Mouse (Mus musculus) lung, adult 2 months (tissue): ENCODE results near the gene Ticrr. TPM values are rescaled to one million over a fixed set of nuclear protein-coding genes. Genes with fewer than 3 reads are reported as not detected.

Experiments used
- DNase-seq: peaks from one replicate; pipeline ENCODE4 v3.0.0; 2022
- H3K4me1 ChIP-seq: fragments of 200-500 bp; 2 replicates; pipeline ENCODE4 v1.6.1; 2011; ENCODE audit warnings: low read length; ENCODE audit not compliant: control insufficient read depth, insufficient read depth
- H3K4me3 ChIP-seq: fragments of 200-500 bp; replicated peaks from 2 replicates; pipeline ENCODE3; 2011; ENCODE audit warnings: low read depth, mild to moderate bottlenecking, control low read depth, low read length; ENCODE audit errors: extremely low read depth
- CTCF ChIP-seq: fragments of 200-500 bp; IDR thresholded peaks from 2 replicates; pipeline ENCODE4 v1.5.1; 2011; ENCODE audit warnings: mild to moderate bottlenecking, low read length, control low read depth; ENCODE audit not compliant: insufficient read depth
- POLR2A ChIP-seq: fragments of 200-500 bp; IDR thresholded peaks from 2 replicates; pipeline ENCODE4 v1.6.1; 2011; ENCODE audit warnings: low read depth, mild to moderate bottlenecking, control low read depth, low read length, borderline replicate concordance; ENCODE audit errors: extremely low read depth
- WGBS: fragments of 180-500 bp; shearing (Covaris S2); methylation state at CpG from one replicate; pipeline ENCODE4 v1.1.7; 2018; 5-methylcytosine and 5-hydroxymethylcytosine counted together
- polyA plus RNA-seq: library from polyadenylated mRNA; depleted of rRNA; stranded (reverse); fragments of >200 nt; gene quantifications from 2 replicates; pipeline ENCODE4 v1.2.3, GENCODE M21; 2012

Ticrr gene
- polyA plus RNA-seq, 1 experiment = 0.12 TPM

DNA sequence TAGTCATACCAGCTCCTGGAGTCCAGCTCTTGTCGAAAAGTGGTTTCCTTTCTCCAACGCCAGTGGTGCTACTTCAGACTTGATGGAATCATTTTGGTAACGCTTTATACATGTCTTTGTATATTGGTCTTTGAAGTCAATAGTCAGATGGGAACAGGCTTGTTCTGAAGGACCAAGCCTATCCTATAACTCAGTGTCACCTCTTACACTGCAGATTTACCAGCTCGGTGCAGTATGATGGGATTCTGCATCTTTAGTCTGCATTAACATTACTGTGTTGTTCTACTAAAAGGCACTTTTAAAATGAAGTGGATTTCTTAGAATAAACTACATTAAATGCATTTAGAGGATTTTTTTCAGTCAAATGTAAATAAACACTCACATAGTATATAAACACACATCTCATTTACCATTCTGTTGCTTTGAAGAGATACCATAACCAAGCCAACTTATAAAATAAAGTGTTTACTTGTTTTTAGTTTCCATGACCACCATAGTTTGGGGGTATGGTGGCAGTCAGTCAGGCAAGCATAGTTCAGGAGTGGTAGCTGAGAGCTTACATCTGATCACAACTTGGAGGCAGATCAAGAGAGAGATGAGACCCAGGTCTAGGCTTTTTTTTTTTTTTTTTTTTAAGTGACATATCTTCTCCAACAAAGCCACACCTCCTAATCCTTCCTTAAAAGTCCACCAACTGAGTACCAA is 11.1 kb downstream of the Ticrr start:
- 76% methylated on average over 4 of the region's 4 CpGs for WGBS
- no peak for DNase-seq
- no peak overlapping the region for H3K4me3 ChIP-seq

DNA sequence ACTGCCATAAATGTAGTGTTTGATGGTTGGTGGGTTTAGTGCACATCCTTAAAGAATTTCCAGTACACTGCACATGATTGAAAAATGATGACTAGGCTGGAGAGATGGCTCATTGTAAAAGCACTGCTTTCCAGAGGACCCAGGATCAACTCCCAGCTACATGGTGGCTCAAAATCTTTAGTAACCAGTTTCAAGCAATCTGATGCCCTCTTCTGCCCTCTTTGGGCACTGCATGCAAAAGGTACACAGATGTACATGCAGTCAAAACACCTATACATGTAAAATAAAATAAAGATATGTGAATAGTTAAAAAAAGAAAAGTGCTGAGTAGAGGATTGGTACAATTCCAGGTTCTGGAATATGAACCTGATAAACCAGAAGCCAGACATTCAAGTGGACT is 19.2 kb downstream of the Ticrr start:
- TF ChIP-seq POLR2A (no peak), CTCF (no peak)
- DNase-seq = no peak

More for the DNA sequence above, 11.1 kb downstream of the Ticrr start:
- TF ChIP-seq POLR2A (no peak), CTCF (no peak)
- H3K4me1 ChIP-seq = no peaks in the 10 kb centered on the region

DNA sequence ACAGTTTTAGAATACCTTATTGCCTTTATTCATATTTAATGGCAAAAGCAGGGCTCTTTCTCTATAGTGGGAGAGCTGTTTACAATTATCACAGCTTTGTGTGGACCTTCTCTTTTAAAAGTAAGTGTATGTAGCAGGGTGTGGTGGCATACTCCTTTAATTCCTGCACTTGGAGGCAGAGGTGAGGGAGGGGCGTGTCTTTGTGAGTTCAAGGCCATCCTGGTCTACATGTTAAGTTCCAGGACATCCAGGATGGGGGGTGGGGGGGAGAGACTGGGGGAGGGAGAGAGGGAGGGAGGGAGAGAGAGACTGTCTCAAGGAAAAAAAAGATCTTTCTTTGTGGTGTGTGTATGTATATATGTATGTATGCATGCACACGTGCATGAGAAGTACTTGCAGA is 20.2 kb downstream of the Ticrr start:
- Histone ChIP-seq H3K4me1 (no peaks in the 10 kb centered on the region), H3K4me3 (no peak overlapping the region)
- TF ChIP-seq POLR2A (no peak), CTCF (no peak)
- WGBS = 89% methylated on average over 2 of the region's 2 CpGs
- DNase-seq = no peak

More for the DNA sequence above, 19.2 kb downstream of the Ticrr start:
- H3K4me3 ChIP-seq = no peak overlapping the region
- H3K4me1 ChIP-seq = no peaks in the 10 kb centered on the region

DNA sequence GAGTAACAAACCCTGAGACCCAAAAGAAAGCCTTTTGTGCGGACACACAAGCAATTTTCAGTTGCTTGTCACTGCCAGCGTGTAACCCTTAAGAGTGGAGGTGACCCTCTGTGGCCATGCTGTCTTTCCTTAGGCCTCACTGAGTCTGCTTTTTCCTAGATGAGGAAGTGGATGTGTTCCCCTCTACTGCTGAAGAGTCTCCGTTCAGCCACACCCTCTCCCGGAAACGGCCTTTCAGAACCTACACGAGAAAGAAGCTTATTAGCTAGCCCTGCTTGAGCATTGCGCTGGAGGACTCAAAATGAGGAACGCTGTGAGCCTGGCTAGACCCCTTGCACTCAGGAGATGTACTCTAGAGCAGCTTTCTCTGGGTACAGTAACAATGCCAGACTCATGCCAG is 36.5 kb downstream of the Ticrr start:
- H3K4me1 ChIP-seq = no peaks in the 10 kb centered on the region
- TF ChIP-seq CTCF (no peak), POLR2A (no peak)
- DNase-seq = no peak
- 76% methylated on average over 8 of the region's 8 CpGs for WGBS
- no peak overlapping the region for H3K4me3 ChIP-seq

DNA sequence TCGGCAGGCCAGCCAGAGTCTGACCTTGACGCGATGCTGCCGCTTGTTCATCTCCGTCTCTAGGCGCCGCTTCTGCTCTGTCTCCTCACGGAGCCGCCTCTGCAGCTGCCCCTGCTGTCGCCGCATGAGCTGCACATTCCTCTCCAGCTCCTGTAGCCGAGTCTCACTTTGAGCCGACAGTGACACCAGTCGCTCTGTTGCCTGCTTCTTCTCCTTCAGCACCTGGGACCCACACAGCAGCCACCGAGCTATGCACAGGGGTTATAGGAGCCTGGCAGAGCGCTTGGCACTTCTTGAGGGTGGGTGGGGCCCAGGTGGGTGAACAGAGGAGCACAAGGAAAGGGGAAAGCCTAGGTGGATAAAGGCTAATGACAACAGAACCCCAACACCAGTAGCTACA is 42.8 kb downstream of the Ticrr start:
- TF ChIP-seq POLR2A = no peak
- no peak for TF ChIP-seq CTCF
- no peak for DNase-seq
- Histone ChIP-seq H3K4me1 (no peaks in the 10 kb centered on the region), H3K4me3 (no peak overlapping the region)
- WGBS = 80% methylated on average over 16 of the region's 16 CpGs

DNA sequence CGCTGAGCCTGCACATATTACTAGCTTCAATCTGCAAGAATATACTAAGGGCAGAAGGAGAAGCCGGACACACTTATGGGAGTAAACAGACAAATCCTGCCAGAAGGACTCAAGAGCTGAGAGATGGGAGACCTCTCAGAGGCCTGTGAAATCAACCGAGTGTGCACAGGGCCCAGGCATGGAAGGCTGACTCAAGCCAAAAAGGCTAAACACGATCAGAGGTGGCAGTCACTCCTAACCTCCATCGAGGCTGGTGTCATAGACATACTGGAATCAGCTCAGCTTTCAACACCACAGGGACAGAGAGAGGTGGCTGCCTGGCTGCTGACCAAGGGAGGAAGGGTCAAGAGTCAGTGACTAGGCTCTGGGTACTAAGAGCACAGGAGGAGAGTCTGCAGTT is 45.2 kb downstream of the Ticrr start:
- 78% methylated on average over 5 of the region's 5 CpGs for WGBS
- Histone ChIP-seq H3K4me1 (no peaks in the 10 kb centered on the region; the same call in 1 of the 2 replicates), H3K4me3 (no peak overlapping the region)
- TF ChIP-seq CTCF (no peak), POLR2A (no peak)
- no peak for DNase-seq

DNA sequence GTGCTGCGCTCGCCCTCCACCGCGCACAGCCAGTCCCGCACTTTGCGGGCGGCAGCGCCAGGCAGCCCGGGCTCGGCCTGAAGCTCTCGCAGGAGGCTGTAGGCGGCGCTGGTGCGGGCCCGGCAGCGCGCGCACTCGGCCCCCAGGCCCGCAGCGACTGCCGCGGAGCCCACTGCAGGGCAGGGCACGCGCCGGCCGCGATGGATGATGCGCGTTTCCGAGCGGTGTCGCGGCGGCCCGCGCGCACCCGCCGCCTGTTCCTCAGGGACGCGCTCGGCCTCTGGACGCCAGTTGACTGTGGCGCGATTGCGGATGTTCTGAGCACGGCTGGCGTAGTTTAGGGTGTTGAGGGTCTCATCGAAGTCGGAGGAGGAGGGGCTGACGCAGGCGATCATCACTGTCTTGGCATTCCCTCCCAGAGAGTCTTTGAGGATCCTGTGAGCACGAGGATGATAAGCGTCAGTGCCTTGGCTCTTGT is 50.2 kb downstream of the Ticrr start:
- TF ChIP-seq POLR2A (no peak), CTCF (no peak)
- H3K4me3 ChIP-seq = no peak overlapping the region
- no peak for DNase-seq
- peaks cover 5% of the 10 kb centered on the region for H3K4me1 ChIP-seq
- 21% methylated on average over 55 of the region's 55 CpGs for whole genome bisulfite sequencing

DNA sequence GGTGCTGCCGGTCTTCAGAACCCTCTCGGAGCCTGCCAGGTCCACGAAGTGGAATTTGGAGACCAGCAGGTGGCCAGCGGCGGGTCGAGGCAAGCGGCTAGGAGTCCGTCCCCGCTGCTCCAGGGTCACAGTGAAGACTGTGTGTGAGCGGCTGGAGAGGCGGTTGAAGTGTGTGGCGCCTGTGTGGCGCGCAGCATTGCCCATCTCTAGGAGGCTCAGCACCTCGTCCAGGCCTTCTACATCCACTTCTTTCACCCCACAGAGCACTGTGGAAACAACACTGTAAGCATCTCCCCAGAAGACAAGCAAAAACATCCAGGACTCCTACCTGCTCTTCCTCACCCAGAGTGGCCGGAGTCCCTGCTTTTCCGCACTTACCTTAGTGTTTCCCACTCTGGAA is 50.8 kb downstream of the Ticrr start:
- TF ChIP-seq CTCF (no peak), POLR2A (no peak)

DNA sequence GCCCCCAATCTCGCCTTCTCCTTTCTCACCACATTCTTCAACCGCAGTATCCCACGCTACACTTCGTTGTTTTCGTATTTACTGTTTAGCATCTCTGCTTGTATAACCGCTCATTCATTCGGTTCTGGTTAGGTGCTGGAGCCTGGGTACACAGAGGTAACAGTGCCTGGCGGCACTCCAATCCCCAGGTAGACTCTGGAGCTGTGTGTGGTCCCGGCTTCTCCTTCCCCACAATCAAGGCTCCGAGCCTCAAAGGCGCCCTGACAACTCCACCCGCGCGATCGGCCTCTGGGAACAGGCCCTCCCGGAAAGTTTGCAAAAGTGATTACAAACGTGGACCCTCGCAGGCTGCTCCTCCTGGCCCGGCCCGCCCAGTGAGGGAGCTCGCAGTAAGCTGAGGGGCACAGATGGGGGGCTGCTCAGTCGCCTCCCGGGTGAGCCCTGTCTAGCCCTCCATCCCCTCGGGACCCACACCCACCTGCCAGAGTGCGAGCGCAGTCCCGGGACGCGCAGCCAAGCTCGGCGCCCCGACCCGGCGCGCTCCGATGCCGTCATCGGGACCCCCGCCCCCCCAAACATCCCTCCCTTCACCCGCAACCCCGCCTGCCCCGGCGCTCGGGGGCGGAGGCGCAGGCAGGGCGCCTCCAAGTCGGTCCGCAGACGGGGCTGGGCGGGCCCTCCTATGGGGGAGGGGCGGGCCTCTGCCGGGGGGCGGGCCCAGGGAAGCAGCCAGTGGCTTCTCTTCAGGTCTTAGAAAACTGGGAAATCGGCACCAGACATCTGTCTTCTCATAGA is 55.4 kb downstream of the Ticrr start, which contains the start of gene Kif7:
Gene Kif7 (minus strand): TSS at position 534 of the 795 bp plus-strand sequence.
- peak within 1 kb of the TSS; percentile 79 for H3K4me3 ChIP-seq
- DNase-seq = peak; percentile 65
- peaks cover 5% of the 10 kb centered on the region for H3K4me1 ChIP-seq
- WGBS = under 1% methylated on average over 52 of the region's 55 CpGs
- TF ChIP-seq POLR2A = 0 out of 2 replicates have a peak, but pooled peaks have one; percentile 18
- no peak for TF ChIP-seq CTCF

More for the DNA sequence above, 50.8 kb downstream of the Ticrr start:
- 75% methylated on average over 17 of the region's 17 CpGs for WGBS
- DNase-seq = no peak
- Histone ChIP-seq H3K4me1 (peaks cover 5% of the 10 kb centered on the region), H3K4me3 (no peak overlapping the region)

DNA sequence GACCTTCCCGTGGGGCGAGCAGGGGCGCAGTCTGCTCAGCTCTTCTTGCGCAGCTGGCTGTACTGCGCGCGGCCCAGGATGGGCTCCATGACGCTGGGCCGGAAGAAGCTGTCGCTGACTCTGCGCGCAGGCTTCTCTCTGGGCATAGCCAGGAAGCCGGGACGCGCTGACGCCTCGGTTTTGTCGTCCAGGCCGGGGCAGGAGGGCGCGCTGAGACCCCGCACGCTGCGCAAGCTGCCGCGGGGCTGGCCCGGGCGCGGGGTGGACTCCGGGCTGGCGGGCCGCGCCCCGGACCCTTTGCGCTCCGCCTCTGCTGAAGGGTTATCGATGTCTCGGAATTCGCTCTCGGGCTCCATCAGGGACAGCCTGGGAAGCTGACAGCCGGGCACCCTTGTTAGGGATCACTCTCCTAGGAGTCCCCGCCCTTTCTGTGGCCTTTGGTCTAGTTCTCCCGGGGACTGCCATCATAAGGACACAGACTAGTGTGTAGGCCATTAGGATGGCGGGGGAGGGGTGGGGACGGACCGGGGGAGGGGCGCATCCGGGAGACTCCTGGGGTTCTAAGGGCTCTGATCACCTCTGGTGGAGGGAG is 61.5 kb downstream of the Ticrr start:
- Histone ChIP-seq H3K4me3 (peak overlapping the region; percentile 76), H3K4me1 (peaks cover 2% of the 10 kb centered on the region; the same call in 1 of the 2 replicates)
- TF ChIP-seq CTCF = no peak
- peak; percentile 22; the same call in 1 of the 2 replicates for TF ChIP-seq POLR2A
- DNase-seq = peak; percentile 33
- WGBS = under 1% methylated on average over 48 of the region's 48 CpGs

DNA sequence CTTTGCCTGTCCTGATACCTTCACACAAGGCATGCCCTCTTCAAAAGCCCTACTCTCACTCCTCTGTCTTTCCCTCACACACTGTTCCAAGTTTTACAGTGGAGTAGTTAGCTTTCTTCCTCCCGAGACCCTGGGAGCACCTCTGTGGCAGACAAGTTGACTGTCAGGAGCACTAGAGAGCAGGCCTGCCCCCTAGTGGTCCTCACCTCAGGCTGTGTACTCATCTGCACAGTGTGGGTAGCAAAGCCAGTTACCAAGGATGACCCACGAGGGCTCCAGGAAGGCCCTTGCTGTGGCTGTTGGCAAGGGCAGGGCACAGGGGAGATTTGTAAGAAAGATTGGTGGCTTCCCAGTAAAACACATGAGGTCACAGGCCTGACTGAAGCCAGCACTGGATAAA is 67.1 kb downstream of the Ticrr start:
- TF ChIP-seq CTCF (peak; percentile 86), POLR2A (no peak)
- 11% methylated on average over 2 of the region's 2 CpGs for WGBS
- H3K4me3 ChIP-seq = no peak overlapping the region

More for the DNA sequence above, 67.1 kb downstream of the Ticrr start:
- DNase-seq = peak; percentile 38
- no peaks in the 10 kb centered on the region for H3K4me1 ChIP-seq
